Mouse (Mus musculus) granulocyte monocyte progenitor cell, adult 5-6 weeks (primary cell): ENCODE measurements at regions not wholly inside any gene's neighbourhood (a gene's known extent, or its start where the extent isn't known, plus 50 kb on each side); places are given as distances from the start of the nearest gene placed in this dataset.

Experiments
- ATAC-seq: replicated peaks from 2 replicates; pipeline ENCODE4 v1.8.0; 2016; ENCODE audit warnings: mild to moderate bottlenecking, moderate TSS enrichment, inconsistent platforms; ENCODE audit not compliant: poor library complexity, severe bottlenecking

DNA sequence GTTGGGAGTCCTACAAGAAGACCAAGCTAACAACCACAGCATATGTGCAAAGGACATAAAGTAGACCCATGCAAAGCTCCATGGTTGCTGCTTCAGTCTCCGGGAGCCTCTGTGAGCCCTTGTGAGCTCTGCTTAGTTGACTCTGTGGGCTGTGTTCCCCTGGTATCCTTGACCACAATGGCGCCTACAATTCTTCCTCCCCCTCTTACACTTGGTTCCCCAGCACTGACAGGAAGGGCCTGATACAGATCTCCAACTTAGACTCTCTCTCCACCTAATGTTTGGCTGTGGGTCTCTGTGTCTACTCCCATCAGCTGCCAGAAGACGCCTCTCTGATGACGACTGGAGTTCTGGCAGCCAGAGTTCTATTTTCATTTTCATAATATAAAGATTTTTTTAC lies 88.9 kb upstream of the Itprid2 start:
- ATAC-seq, result 0 out of 2 replicates have a peak, but pooled peaks have one; percentile 20

DNA sequence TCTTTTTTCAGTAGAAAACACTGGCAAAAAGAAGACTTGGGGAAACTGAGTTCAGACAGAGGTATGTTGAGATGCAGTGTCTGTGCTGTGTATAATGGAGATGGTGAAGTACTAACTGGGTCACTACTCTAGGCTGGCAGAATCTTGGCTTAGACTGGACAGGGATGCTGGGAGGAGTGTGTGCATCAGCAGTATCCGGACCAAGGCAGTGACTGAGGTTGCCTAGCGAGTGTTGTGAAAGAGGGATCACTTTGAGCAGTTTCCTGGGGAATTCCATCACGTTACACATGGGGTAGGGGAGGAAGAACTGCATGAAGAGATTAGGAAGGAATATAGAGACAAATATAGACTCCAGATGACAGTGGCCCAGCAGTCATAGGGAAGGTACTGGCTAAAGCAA lies 87.9 kb upstream of the Itprid2 start:
- ATAC-seq, result no peak

DNA sequence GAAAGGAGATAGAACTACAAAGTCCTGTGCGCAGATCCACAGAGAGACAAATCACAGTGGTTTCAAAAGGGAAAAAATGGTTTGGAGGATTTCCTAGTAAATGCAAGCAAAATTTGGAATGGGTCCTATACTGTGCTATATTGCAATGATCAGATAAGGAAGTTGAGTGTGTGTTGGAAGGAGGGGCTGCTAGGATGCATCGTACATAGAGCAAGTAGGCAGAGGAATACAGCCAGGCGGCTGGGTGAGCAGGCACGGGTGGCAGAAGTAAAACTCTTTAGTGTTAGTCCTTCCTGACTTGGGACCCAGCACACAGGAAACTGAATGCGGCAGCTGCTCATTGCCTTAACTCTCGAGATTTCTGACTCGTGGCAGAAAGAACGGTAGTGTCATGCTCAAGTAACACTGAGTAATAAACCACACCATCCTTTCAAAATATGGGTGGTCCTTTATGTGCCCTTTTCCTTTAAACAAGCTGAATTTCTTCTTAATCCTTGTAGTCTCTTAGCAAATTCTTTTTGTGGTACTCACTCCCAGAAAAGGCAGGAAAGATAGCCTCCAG lies 87.0 kb upstream of the Itprid2 start:
- peak; percentile 47; the same call in 1 of the 2 replicates for ATAC-seq

DNA sequence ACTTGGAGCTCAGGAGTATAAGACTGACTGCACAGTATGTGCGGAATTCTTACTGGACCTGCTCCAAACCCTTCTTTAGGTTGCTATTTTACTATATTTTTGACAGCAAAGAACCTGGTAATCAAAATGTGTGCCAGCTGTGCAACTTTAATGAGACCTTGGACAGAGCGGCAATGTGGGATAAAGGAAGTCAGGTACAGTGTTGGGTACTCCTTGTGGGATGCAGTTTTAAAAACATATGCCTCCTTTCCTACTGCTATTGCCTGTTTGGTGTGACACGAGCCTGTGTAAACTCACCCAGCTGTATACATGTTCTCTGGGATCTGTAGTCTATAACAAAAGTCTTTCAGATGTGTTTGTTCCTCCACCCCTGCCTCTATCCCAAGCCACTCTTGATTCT lies 85.4 kb upstream of the Itprid2 start:
- no peak for ATAC-seq

DNA sequence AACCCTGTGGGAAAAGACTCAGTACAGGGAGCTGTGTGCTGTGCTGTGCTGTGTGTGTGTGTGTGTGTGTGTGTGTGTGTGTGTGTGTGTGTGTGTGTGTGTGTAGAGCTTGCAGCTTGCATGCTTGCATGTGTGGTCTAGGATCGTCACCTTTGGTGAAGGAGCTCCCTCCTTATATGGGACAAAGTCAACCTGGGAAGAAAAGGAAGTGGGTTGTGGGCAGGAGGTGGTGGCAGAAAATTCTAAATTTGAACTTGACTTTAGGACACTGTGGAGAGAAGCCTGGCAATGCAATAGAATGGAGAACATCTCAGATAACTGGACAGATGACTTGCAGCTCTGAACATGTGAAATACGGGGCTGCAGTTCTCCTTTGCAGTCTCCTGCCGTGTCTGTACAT lies 84.7 kb upstream of the Itprid2 start:
- peak; percentile 58 for ATAC-seq

DNA sequence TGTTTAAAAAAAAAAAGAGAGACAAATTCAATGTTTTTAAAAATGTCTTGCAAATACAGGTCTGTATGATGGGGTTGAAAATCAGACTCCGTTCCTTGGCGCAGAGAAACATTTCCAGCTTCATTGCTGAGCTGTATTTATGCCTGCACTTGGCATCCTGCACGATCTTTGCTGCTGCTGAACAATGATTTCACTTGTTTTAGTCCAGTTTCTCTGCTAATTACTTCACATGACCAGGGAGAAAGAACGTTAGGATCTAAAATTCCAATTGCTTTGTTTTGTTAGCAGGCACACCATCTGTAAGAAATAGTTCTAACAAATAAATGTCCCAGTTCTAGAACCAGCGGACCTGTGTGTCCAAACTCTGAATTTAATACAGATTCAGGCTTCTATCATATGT lies 82.7 kb upstream of the Itprid2 start:
- ATAC-seq, result no peak

DNA sequence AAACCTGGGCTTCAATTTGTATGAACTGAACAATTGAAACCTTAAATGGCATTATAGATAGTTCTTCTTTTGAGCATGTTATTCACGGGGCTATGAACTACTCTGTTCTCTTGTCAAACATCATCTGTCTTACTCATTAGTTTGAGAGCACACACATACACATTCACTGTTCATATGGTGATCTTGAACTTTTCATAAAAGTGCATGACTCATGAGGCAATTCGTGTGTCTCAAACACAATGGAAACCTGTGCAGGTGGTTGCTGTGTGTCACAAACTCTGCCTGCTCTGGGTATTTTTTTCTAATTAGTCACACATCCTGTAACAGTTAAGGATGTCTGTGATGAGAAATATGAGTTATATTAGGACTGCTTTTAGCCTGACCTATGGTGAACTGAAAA lies 79.8 kb upstream of the Itprid2 start:
- ATAC-seq, result no peak

DNA sequence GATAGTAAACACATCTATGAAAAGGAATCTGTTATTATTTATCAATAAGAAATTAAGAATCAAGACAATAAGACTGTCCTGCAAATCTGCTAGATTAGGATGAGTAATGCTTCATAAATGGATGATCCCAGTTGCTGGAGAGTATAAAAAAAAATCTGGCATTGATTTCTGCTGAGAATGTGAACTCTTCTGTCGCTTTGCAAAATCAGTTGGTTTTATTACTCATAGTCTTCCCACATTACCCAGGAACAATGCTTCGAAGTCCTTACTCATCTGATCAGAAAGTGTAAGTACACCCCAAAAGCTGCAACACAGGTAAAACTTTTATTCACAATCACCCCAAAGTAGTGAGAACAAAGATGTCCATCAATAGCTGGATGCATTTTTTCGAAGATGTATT lies 77.8 kb upstream of the Itprid2 start:
- no peak for ATAC-seq

DNA sequence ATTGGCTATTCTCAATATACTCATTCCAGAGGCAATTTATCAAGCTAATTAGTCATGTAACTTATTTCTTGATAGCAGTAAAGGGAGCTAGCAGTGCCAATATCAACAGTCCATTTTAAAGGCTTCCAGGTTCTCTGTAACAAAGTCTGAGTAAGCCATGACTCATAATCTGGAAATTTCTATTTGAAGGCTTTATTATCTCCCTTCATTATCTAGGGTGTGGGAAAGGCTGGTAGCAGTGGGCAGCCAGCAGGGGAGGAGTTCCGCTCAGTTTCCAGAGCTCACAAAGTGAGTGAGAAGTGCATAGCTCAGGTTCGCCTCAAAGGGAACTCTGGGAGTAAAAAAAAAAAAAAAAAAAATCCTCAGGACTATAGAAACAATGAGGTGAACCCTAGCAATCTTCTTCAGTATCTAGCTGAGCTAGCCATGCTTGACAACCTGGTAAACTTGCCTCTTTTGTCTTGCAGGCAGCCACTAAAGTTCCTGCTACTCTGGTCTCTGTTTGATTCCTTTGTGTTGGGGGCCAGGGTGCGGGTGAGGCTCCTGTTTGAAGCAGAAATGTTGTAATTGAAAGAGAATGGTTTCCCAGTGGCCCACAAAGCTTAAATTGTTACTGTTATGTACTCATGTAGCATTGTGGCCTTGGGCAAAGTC lies 68.7 kb upstream of the Itprid2 start:
- ATAC-seq, result no peak; the same call in 1 of the 2 replicates

DNA sequence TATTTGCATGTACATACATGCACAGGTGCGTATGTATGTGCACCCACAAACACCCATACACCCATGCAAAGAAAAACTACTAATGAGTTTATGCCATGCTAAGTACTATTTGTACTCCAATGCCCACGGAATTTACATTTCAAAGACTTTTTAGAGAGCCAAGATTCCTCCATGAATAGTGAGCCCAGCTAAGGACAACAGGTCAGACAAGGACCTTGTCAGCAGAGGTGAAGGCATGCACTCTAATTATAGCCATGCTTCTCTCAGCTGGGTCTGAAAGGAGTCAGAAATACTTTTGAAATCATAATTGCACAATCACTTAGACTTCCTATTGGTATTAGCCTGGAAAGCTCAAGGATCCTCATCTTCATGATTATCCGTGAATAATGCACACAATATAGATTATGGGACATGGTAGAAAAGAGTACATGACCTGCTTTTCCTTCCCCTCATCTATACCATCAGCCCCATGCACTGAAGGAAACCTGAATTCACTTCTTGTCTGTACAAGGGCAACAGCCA lies 67.7 kb upstream of the Itprid2 start:
- ATAC-seq, result peak; percentile 44

DNA sequence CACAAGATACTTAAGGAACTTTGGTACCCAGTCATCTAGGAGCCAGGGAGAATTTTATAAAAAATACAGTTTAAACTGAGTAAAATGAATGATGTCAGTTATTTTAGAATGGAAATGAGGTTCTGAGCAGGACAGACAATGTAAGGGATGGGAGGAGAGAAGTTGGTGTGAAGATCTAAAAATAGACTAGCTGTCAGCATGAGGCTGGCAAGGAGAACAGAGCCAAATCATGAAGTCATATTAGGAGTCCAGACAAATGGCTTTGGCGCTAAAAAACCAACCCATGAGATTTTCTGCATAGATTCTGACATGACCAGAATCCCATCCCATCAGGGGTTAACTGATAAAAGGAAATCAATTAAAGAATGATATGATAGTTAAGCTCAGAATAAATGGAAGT lies 65.5 kb upstream of the Itprid2 start:
- no peak for ATAC-seq

DNA sequence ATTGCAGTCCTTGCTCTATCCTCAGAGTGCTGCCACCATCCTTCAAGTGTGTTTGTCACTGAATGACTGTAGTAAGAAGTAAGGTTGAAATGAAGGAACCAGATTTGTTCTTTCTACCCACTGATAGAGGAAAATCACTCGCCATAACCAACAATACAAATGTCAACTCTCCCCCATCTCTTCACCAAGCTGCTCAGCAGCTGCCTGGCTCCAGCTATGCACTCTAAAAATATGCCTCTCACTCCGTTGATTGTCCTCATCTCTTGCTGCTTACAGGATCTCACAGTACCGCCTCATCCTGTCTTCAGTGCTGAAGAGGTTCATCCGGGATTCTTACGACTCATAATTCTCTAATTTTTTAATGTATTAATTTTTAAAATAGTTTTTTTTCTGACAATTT lies 63.2 kb upstream of the Itprid2 start:
- no peak for ATAC-seq

DNA sequence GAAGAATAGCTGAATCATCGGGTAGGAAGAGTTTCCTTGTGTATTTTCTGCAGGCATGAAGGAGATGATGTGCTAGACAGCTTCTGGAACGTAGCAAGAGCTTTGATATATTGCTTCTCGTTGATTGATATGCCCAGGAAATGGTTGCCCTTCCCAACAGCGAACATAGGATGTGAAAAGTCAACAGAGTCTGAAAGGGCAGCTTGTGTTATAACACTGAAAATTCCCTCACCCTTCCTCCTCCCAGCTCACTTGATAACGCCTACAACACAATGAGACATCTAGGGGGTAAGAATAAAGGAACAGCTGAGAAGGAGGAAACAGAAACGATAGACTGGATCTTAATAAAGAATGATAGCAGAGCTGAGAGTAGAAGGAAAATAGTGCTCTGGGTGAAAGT lies 60.1 kb upstream of the Itprid2 start:
- ATAC-seq, result no peak

DNA sequence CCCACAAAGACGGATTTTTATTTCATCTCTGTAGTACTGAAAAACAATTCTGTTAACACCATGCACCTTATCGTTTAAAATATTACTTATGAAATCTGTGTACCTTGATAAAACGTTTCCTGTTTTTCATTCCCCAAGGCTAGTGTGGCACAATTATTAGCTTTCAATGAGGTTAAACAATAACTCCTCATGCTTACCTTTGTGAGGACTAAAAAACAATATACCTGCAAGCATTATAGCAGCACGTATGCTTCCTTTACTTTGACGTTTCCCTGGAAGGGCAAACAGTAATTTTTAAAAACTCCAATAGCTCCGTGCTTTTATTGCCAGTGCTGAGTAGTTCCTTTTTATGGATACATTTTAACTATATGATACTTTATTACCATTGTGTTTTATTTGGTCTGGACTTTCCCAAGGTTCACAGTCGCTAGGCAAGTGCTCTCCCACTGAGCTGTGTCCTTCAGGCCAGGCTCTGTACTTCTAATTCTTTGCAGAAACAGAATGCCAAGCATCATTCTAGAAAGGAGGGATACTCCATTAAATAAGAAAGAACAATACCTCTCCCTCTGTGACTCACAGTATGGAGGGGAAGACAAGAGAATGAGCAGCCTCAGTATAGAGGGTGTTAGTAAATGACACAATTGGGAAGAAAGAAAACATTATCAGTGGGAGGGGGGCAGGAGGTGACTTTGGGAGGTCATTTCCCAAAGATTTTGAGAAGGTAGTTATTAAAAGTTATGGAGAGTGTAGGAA lies 50.0 kb upstream of the Itprid2 start:
- ATAC-seq, result no peak
